Mouse (Mus musculus): ENCODE results near the gene Pdzk1ip1. TPM values are rescaled to one million over a fixed set of nuclear protein-coding genes. Genes with fewer than 3 reads are reported as not detected.
A peak's percentile ranks its signal among the peaks of the same experiment; 100 is the strongest.

The Pdzk1ip1 gene
- polyA plus RNA-seq (2012; fragmentation: generic; extraction: Trizol) = 0.30 TPM

DNA sequence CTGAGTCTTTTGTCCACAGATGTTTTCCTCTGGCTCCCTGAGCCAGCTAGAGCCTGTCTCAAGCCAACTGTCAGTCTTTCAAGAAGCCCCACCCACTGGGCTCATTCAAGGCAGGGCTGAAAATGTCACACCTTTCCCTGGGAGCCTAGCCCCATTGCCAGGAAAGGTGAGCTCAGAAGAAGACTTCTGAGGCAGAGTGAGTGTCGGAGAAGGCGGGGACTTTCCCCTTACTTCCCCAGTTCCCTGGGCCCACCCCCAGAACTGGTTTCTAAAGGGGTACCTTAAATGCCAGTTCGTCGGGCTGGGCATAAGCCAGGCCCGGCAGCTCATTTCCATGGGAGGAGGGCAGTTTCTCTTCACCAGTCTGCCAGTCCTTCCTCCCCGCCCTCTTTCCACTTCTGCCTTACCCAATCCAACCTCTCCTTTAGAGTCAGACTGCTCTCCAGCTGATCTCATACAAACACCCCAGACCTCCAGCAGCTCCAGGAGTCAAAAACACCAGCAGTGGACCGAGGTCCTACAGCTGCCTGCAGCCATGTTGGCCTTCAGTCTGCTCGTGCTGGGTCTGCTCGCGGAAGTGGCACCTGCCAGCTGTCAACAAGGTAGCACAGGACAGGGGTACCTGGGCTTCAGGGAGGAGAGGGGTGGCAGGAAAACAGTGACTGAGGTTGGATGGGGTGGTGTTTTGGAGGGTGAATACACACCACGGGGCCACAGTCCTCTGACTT, at the start of gene Pdzk1ip1:
Pdzk1ip1 (plus strand) TSS at position 98 of the 728 bp plus-strand sequence.
- H3K79me2 ChIP-seq (ENCODE audit: control insufficient read depth, insufficient read depth) = no peaks in the 10 kb centered on the region
- no peak within 1 kb of the TSS for H3ac ChIP-seq (ENCODE audit: control insufficient read depth, insufficient read length)
- peaks cover 25% of the 10 kb centered on the region for H3K27me3 ChIP-seq (ENCODE audit: control insufficient read depth, insufficient read depth, insufficient read length)
- H3K4me3 ChIP-seq = no peak within 1 kb of the TSS
- H3K4me2 ChIP-seq (ENCODE audit: low read depth) = peak within 1 kb of the TSS; percentile 49
- no peak for TF ChIP-seq MAX (IDR thresholded peaks at IDR 0.05; ENCODE audit: low read depth)
- no peak for TF ChIP-seq REST (IDR thresholded peaks at IDR 0.05; ENCODE audit: insufficient read depth, insufficient read length)
- no peak for TF ChIP-seq TCF12 (IDR thresholded peaks at IDR 0.05; ENCODE audit: insufficient read depth, poor library complexity, severe bottlenecking)
- TF ChIP-seq CEBPB (IDR thresholded peaks at IDR 0.05; ENCODE audit: insufficient read depth, poor library complexity, severe bottlenecking) = no peak
- no peak for TF ChIP-seq TCF3 (IDR thresholded peaks at IDR 0.05; ENCODE audit: insufficient read length, low read depth)
- no peak for TF ChIP-seq POLR2A (IDR thresholded peaks at IDR 0.05; ENCODE audit: insufficient read length, low read depth)
- TF ChIP-seq POLR2AphosphoS2 (IDR thresholded peaks at IDR 0.05; ENCODE audit: insufficient read length, low read depth) = no peak
- no peak for TF ChIP-seq SRF (IDR thresholded peaks at IDR 0.05; ENCODE audit: control insufficient read depth, insufficient read length, low read depth)
- no peak for TF ChIP-seq MYOG (IDR thresholded peaks at IDR 0.05; ENCODE audit: control insufficient read depth in 1 of 3, insufficient read depth in 1 of 3, insufficient read length in 2 of 3, low read depth in 2 of 3)
- no peaks in the 10 kb centered on the region for H3K36me3 ChIP-seq (ENCODE audit: control insufficient read depth, insufficient read depth)

- H3K27me3 ChIP-seq (ENCODE audit: control insufficient read depth, insufficient read depth, insufficient read length) = no peaks in the 10 kb centered on the region
- H3K4me2 ChIP-seq (ENCODE audit: low read depth) = no peak overlapping the region
- H3K4me3 ChIP-seq = no peak overlapping the region
- TF ChIP-seq USF1 (IDR thresholded peaks at IDR 0.05; ENCODE audit: low read depth) = no peak
- no peak for TF ChIP-seq SRF (IDR thresholded peaks at IDR 0.05; ENCODE audit: control insufficient read depth, insufficient read length, low read depth)
- TF ChIP-seq MYOD1 (IDR thresholded peaks at IDR 0.05; ENCODE audit: control insufficient read depth in 1 of 3, insufficient read length in 2 of 3, low read depth in 2 of 3) = no peak
- no peak for TF ChIP-seq TCF3 (IDR thresholded peaks at IDR 0.05; ENCODE audit: insufficient read length, low read depth)
- no peak for TF ChIP-seq REST (IDR thresholded peaks at IDR 0.05; ENCODE audit: insufficient read depth, insufficient read length)
- no peak for TF ChIP-seq E2F4 (IDR thresholded peaks at IDR 0.05; ENCODE audit: insufficient read depth)
- TF ChIP-seq POLR2AphosphoS2 (IDR thresholded peaks at IDR 0.05; ENCODE audit: insufficient read length, low read depth) = no peak
- no peak for TF ChIP-seq POLR2A (IDR thresholded peaks at IDR 0.05; ENCODE audit: insufficient read length, low read depth)
- TF ChIP-seq TCF12 (IDR thresholded peaks at IDR 0.05; ENCODE audit: insufficient read depth, poor library complexity, severe bottlenecking) = no peak
- no peak for TF ChIP-seq MYOG (IDR thresholded peaks at IDR 0.05; ENCODE audit: control insufficient read depth in 1 of 3, insufficient read depth in 1 of 3, insufficient read length in 2 of 3, low read depth in 2 of 3)
- no peak for TF ChIP-seq MAX (IDR thresholded peaks at IDR 0.05; ENCODE audit: low read depth)
- no peaks in the 10 kb centered on the region for H3K79me2 ChIP-seq (ENCODE audit: control insufficient read depth, insufficient read depth)
- peaks cover 6% of the 10 kb centered on the region for H3K36me3 ChIP-seq (ENCODE audit: control insufficient read depth, insufficient read depth)
- no peak overlapping the region for H3ac ChIP-seq (ENCODE audit: control insufficient read depth, insufficient read length)
These were observed 42.9 kb upstream of the Pdzk1ip1 start for GRCm38 (mm10) chr4:115045621-115046020.

DNA sequence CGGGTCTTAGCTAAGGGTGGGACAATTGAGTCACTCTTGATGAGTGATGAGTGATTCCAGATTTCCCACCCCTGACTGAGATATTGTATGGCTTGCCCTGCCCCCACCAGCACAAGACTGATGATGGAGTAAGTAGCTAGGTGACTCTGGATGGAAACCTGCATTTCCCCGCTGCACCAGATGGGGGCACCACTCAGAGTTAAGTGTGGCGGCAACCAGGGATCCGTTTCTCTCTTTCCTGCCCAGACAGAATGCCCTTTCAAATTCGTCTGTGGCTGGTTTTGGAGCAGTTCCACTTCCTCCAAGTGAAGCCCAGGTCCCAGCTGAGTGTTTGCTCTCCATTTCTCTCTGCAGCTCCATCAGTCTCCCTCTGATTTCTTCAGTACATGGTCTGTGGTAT, 40.8 kb upstream of the Pdzk1ip1 start:
- Histone ChIP-seq H3K36me3 (ENCODE audit: control insufficient read depth, insufficient read depth) (no peaks in the 10 kb centered on the region), H3ac (ENCODE audit: control insufficient read depth, insufficient read length) (no peak overlapping the region), H3K27me3 (ENCODE audit: control insufficient read depth, insufficient read depth, insufficient read length) (peaks cover 7% of the 10 kb centered on the region), H3K79me2 (ENCODE audit: control insufficient read depth, insufficient read depth) (no peaks in the 10 kb centered on the region), H3K4me3 (no peak overlapping the region), H3K4me2 (ENCODE audit: low read depth) (no peak overlapping the region)
- no peak for TF ChIP-seq TCF12 (IDR thresholded peaks at IDR 0.05; ENCODE audit: insufficient read depth, poor library complexity, severe bottlenecking)
- no peak for TF ChIP-seq MAX (IDR thresholded peaks at IDR 0.05; ENCODE audit: low read depth)
- no peak for TF ChIP-seq E2F4 (IDR thresholded peaks at IDR 0.05; ENCODE audit: insufficient read depth)
- no peak for TF ChIP-seq POLR2A (IDR thresholded peaks at IDR 0.05; ENCODE audit: insufficient read length, low read depth)
- TF ChIP-seq POLR2AphosphoS2 (IDR thresholded peaks at IDR 0.05; ENCODE audit: insufficient read length, low read depth) = no peak
- TF ChIP-seq USF1 (IDR thresholded peaks at IDR 0.05; ENCODE audit: low read depth) = no peak
- TF ChIP-seq TCF3 (IDR thresholded peaks at IDR 0.05; ENCODE audit: insufficient read length, low read depth) = no peak
- no peak for TF ChIP-seq MYOD1 (IDR thresholded peaks at IDR 0.05; ENCODE audit: control insufficient read depth in 1 of 3, insufficient read length in 2 of 3, low read depth in 2 of 3)
- no peak for TF ChIP-seq MYOG (IDR thresholded peaks at IDR 0.05; ENCODE audit: control insufficient read depth in 1 of 3, insufficient read depth in 1 of 3, insufficient read length in 2 of 3, low read depth in 2 of 3)
- no peak for TF ChIP-seq REST (IDR thresholded peaks at IDR 0.05; ENCODE audit: insufficient read depth, insufficient read length)
- TF ChIP-seq SRF (IDR thresholded peaks at IDR 0.05; ENCODE audit: control insufficient read depth, insufficient read length, low read depth) = no peak
- TF ChIP-seq CEBPB (IDR thresholded peaks at IDR 0.05; ENCODE audit: insufficient read depth, poor library complexity, severe bottlenecking) = no peak

GRCm38 (mm10) chr4:115048190-115048589, 40.3 kb upstream of the Pdzk1ip1 start:
- no peaks in the 10 kb centered on the region for H3K79me2 ChIP-seq (ENCODE audit: control insufficient read depth, insufficient read depth)
- no peak overlapping the region for H3ac ChIP-seq (ENCODE audit: control insufficient read depth, insufficient read length)
- H3K4me3 ChIP-seq = no peak overlapping the region
- H3K27me3 ChIP-seq (ENCODE audit: control insufficient read depth, insufficient read depth, insufficient read length) = peaks cover 7% of the 10 kb centered on the region
- TF ChIP-seq REST (IDR thresholded peaks at IDR 0.05; ENCODE audit: insufficient read depth, insufficient read length) = no peak
- no peak for TF ChIP-seq MYOD1 (IDR thresholded peaks at IDR 0.05; ENCODE audit: control insufficient read depth in 1 of 3, insufficient read length in 2 of 3, low read depth in 2 of 3)
- TF ChIP-seq POLR2A (IDR thresholded peaks at IDR 0.05; ENCODE audit: insufficient read length, low read depth) = no peak
- no peak for TF ChIP-seq CEBPB (IDR thresholded peaks at IDR 0.05; ENCODE audit: insufficient read depth, poor library complexity, severe bottlenecking)
- no peak for TF ChIP-seq TCF12 (IDR thresholded peaks at IDR 0.05; ENCODE audit: insufficient read depth, poor library complexity, severe bottlenecking)
- TF ChIP-seq USF1 (IDR thresholded peaks at IDR 0.05; ENCODE audit: low read depth) = no peak
- TF ChIP-seq MAX (IDR thresholded peaks at IDR 0.05; ENCODE audit: low read depth) = no peak
- TF ChIP-seq E2F4 (IDR thresholded peaks at IDR 0.05; ENCODE audit: insufficient read depth) = no peak
- TF ChIP-seq TCF3 (IDR thresholded peaks at IDR 0.05; ENCODE audit: insufficient read length, low read depth) = no peak
- no peak for TF ChIP-seq SRF (IDR thresholded peaks at IDR 0.05; ENCODE audit: control insufficient read depth, insufficient read length, low read depth)
- no peak for TF ChIP-seq MYOG (IDR thresholded peaks at IDR 0.05; ENCODE audit: control insufficient read depth in 1 of 3, insufficient read depth in 1 of 3, insufficient read length in 2 of 3, low read depth in 2 of 3)
- no peak for TF ChIP-seq POLR2AphosphoS2 (IDR thresholded peaks at IDR 0.05; ENCODE audit: insufficient read length, low read depth)
- no peak overlapping the region for H3K4me2 ChIP-seq (ENCODE audit: low read depth)
- no peaks in the 10 kb centered on the region for H3K36me3 ChIP-seq (ENCODE audit: control insufficient read depth, insufficient read depth)
